Mouse (Mus musculus): Measurements from ENCODE around the gene Otogl.
A peak's percentile ranks its signal among the peaks of the same experiment; 100 is the strongest.
"Not testable (repeated sequence)": the region's sequence is repeated elsewhere in the genome, so short reads cannot be mapped to it uniquely, and the experiment has no call there.

Gene Otogl

DNA sequence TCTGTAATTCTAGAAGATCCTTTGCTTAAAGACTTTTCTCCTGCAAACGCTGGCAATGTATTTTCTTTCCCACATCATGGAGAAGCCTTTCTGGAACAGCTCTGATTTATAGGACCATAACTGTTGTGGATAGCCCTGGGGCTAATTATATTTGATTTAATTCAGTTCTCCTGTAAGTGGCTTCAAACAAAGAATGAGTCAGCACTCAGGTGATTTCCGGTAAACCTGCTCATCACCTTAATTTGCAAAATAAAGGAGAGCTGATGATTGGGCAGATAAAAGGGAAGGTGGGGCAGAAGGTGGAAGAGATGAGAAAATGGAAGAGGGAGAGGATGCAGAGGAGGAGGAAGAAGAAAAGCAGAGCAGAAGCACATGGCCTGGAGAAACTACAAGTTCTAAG, 107.6 kb downstream of the Otogl start:
- not testable (repeated sequence) for DNase-seq

DNA sequence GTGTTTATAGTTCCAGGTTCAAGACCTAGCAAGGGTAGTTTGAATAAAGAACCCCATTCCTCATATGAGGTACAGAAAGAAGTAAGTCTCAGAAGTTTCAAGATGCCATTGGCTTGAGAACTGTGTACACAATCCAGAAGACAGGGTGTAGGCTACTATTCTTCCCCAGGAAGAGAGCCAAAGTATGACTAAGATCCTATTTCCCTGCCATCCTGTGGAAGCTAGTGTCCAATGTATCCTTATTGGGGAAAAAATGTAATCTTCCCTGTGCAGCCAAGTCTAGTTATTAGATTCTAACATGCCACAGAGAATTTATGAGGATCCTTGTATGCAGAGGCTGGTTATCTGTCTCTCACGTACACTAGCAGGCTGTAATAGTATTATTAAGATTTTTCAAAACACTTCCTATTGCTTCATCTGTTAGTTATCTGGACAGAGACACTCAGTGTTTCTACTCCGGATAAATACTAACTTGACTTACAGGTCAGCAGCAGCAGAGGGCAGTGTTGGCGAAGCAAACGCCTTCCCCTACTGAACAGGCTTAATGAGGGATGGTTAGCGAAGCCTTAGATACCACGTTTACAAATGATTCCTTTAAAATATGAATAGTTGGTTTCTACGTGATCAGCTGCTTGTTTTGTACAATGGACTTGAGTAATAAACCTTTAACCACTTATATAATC, 112.1 kb downstream of the Otogl start:
- peak; percentile 33 to 34 for DNase-seq

DNA sequence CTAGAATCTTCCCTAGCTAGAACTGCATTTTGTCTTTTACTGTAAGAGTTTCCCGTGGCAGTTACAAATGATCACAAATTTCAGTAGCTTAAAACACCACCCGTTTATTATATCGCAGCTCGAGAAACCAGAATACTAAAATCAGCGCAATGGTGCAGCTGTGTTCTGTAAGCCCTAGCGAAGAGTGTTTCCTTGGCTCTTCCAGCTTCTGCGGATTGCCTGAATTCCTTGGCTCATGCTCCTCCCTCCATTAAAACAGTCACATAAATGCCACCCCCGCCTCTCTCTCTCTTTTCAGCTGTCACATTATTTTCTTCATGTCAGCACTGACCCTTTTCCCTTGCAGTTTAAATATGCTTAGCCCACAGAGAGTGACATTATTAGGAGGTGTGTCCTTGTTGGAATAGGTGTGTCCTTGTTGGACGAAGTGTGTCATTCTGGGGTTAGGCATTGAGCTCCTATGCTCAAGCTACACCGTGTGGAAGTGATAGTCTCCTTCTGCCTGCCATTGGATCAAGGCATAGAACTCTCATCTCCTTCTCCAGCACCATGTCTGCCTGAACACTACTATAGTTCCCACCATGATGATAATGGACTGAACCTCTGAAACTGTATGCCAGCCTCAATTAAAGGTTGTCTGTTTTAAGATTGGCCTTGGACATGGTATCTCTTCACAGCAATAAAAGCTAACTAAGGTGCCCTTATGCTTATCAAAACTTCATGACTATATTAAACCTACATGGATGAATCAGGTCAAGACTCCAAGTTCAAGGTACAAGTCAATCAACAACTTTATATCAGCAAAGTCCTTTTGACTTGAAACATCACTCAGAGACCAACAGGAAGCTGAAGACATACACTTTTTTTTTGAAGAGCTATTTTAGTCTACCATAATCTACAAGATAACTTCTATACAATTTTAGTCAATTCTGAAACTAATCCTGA, 116.8 kb downstream of the Otogl start:
- DNase-seq = no peak

DNA sequence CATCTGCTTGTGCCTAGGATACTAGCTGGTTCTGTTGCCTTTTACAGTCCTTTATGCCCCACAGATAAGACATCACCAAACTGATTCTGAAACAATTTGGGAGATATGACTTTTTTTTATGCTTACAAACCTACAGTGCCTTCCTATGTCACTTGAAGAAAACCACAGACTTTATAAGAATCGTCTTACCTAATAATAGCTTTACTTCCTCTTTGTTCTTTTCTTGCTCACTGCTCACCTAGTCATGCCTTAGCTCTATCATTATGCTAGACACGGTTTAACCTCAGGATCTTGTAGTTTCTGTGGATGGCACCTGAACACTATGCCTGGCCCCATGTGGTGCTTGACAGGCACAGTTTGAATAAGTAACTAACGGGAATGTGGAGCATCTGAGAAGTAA, 119.4 kb downstream of the Otogl start:
- no peak for DNase-seq

DNA sequence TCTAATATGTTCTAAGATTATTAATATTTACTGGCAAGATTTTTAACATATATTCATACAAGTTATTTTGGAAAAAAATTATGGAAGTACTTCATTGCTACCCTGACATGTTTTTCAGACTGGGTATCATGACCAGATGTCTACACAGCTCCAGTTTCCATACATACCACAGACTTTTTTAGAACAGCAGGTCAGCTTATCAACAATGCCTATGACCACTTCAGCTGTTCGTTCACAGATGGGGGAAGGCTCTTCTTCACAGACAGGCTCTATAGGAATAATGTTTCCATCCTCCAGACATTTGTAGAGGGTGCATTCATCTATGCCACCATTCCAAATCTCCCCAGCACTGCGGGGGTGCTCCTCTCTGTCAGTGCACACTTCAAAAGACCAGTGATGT, 132.4 kb downstream of the Otogl start:
- DNase-seq = no peak

DNA sequence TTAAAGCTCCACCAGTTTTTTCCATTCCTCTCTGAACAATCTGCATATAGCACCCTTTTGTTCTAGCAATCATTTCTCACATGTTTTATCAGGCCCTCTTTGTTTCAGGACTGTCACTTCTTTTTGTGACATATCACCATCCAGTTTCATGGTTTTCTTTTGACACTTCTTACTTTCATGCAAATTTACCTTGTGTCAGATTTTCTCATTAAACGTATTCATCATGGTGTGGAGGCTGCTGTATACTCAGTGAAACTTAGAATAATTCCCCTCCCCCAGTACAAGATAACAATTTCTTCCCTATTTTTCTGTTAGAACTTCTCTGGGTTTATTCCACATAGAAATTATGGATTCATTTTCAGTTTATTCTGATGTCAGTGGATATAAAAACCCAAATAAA, 152.3 kb downstream of the Otogl start:
- DNase-seq = no peak

DNA sequence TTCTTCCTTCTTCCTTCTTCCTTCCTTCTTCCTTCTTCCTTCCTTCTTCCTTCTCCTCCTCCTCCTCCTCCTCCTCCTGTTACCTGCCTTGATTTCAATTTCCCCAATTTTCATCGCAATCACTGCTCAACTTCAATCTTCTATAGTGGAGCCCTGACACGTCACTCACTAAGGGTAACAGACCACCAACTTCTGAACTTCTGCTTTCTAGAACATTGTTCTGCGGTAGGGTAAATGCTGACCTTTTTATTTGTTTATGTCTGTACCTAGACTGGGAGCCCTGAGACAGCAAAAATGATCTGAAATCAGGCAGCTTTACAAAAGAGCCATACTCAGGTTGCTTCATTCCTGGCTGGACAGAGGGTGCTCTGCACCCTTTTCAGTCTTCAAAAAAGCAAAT, 158.5 kb downstream of the Otogl start:
- no peak for DNase-seq

DNA sequence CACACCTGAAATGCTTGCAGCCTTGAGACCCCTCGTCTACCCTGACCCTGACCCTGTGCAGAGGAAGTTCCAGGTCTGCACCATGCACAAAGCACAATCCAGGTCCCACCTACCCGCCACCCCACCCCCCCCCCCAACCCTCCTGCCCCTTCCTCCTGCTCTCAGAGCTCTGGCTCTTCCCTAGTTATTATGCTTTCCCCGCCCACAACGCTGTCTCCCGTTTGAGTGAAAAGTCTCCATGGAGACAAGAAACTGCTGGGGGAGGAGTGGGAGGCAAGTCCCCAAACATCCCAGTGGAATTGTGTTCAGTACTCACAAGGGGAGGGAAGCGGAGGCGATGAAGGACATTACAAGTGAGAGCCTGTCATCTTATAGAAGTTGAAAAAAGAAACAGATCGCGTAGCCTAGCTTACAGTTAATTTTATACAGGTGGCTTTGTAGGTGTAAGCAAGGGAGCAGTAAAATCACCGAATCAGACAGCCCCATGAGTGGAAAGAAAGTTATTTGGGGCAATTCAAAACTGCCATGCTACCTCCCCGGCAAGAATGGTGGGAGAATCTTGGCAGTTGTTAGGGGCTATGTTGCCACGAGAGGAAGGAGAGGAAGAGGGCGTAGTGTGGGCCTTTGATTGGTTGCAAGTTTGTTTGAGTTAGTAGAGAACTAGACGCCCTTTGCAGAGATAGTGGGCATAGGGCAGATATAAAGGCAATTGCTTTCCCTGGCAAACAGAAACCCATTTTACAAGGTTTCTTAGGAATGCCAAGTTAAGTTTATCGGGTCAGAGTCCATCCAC, 159.4 kb downstream of the Otogl start:
- no peak for DNase-seq

DNA sequence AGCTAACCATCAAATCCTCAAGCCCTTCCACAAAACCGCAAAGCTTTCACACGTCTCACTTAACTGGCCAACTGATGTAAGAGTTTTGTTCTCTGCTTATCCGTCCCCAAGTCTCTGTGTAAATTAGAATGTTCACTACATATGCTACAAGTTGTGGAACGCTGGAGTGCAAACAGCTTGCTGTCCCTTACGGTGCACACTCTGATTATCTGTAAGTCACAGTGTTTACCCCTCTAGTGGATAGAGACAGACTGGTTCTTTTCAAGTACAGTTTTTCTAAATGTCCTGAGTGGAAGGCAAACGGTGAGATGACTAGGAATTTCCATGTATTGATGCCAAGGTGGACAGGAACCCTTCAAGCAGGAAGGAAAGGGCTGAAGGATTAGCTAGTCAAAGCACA, 160.0 kb downstream of the Otogl start:
- DNase-seq = no peak

DNA sequence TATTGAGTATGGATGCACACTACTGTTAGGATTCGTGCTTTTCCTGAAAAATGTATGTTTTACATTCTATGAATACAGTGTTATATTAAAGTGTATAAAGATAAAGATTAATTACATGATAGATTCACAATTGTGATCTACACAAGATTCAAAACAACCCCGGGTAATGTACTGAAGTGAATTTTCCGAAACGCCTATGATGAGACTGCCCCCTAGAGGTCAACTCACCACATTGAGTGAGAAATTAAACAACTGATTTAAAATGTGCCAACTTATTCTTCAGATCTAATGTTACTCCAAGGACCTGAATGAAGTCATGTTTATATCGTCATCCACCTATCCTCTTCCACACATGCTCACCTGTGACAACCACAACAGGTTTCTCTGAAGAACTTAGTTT, 164.4 kb downstream of the Otogl start:
- DNase-seq = no peak

DNA sequence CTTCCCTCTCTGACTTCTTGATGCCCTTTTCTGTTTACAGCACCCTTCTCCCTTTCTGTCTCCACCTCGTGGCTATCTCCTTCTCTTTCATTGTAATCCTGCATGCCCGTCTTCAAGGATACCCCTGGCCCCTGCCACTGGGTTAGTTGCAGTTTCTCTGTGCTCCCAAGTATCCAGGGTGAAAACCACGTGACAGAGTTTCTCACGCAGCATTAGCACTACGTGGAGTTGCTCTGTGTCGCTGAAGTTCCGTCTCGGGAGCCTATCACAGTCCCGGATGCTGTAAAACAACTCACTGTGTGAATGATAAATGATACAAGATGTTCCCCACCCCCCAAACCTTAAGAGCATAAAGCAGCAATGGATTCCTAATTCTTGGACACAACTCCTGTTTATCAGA, 165.2 kb downstream of the Otogl start:
- no peak for DNase-seq

DNA sequence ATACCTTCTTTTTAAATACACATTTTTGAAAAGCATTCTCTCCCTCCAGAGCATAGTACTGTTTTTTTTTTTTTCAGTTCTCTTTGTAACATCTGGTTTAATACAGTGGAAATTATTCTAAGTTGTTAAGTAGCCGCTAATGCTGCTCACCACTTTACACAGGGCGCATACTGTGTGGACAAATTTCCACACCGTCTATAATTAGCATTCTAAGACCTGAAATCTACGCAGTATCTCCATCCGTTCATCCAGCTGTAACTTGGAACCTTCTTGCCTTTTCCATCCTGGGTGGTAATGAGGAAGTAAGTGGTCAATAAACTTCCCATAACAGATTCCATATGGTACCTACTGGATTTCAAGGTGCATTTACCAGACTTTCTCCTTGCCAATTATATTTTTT, 172.1 kb downstream of the Otogl start:
- DNase-seq = no peak

DNA sequence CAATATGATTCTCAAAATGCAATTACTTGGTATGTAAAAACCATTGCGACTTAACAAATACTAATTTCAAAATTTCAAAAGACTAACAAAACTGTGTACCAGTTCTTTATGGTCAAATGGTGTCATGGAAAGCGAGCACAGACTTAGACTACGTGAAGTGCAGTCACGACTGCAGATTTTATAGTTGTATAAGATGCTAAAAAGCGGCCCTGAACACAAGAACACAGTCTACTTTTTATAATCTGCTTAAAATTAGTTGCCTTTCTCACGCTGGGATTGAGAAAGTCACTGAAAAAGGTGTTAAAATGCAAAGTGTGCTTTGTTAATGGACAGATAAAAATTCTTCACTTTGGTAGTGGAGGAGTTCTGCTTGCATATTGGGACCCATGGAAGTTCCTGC, 174.2 kb downstream of the Otogl start:
- no peak for DNase-seq

DNA sequence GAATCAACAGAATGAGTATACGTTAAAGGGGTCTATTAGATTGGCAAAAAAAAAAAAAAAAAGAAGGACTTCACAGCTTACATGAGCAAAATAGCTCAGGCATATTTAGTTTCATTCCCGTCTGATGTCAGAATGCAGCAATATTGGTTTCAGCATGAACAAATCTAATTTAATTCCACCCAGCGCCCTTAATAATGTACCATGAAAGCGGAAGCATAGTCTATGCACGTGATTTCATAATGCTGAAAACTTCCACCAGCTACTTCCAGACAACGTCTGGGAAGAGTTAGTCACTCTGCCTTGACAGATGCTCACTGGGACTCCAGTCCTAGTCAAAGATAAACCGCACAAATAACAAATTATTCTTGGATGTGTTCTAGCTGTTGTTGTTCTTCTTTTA, 176.5 kb downstream of the Otogl start:
- no peak for DNase-seq

DNA sequence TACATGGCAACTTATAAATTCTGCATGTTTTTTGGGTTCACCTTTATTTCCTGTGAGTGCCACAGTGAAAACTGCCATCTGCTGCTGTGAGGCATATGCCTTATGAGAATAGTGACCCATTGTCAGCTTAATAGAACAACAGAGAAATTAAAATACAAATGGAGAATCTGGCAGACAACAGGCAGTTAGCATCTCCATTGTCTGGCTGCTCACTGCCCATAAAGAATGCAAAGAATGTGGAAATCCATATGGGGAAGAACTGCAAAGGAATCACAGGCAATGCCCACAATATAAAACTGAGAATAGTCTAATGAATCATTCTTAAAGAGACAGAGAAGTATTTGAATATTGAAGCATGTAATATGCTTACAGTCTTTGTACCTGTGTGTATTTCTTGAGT, 177.6 kb downstream of the Otogl start:
- DNase-seq = no peak

DNA sequence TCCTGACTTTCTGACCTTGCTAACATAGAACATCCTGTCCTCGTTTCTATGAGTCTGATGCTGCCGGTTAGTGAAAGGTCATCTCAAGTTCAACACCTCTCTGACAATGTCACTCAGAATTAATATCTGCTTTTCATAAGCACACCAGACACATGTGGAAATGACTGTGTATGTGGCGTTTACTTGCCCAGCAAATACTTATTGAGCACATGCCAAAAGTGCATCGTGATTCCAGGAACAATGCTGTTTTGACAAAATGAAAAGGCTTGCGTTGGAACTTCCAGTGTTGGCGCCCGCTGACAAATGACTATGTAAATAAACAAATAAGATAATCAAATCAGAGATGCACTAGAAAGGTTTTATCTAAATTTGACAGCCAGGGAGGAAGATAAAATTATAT, 186.3 kb downstream of the Otogl start:
- no peak for DNase-seq

DNA sequence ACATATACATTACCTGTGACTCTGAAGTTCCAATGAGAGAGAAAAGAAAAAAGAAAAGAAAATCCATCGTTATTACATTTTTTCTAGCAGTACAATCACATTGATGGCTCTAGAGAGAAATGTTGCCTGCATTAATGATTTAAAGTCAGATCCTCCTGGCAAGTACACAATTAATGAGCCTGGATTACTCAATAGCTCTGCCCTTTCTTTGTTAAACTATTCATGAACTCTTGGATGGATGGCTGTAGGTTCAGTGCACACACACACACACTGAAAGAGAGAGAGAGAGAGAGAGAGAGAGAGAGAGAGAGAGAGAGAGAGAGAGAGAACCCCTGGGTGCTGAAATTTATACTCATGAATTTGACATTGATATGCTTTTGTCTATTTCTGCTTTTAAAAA, 192.1 kb downstream of the Otogl start, which contains the start of gene Ptprq:
Ptprq (minus strand) TSS at position 246 of the 400 bp plus-strand sequence.
- DNase-seq = no peak

Data from B cell, adult 2 months (primary cell).